Mouse (Mus musculus) midbrain, embryonic 11.5 days (tissue): ENCODE measurements around the gene Chac1. TPM values are rescaled to one million over a fixed set of nuclear protein-coding genes. Genes with fewer than 3 reads are reported as not detected.
A peak's percentile ranks its signal among the peaks of the same experiment; 100 is the strongest.

ENCODE experiments used
- ATAC-seq: fragments of 200-750 bp; cut with Nextera tagmentation; 2 replicates; pipeline ENCODE4 v1.8.0; 2017; ENCODE audit warnings: moderate TSS enrichment, moderate library complexity; ENCODE audit not compliant: low FRiP score
- DNase-seq: peaks from one replicate; pipeline ENCODE4 v3.0.0; 2015; ENCODE audit warnings: low spot score; ENCODE audit errors: missing footprints
- H3K27ac ChIP-seq: fragments of 300-500 bp; sonication (generic); 2 replicates; pipeline ENCODE4 v1.5.1; 2014; ENCODE audit warnings: low read depth, low read length
- H3K27me3 ChIP-seq: fragments of 300-500 bp; sonication (generic); 2 replicates; pipeline ENCODE4 v1.6.1; 2014; ENCODE audit warnings: mild to moderate bottlenecking, low read length, moderate library complexity, mixed read lengths; ENCODE audit not compliant: control insufficient read depth, insufficient read depth
- H3K36me3 ChIP-seq: fragments of 300-500 bp; sonication (generic); 2 replicates; pipeline ENCODE4 v1.6.1; 2014; ENCODE audit warnings: mild to moderate bottlenecking, low read length, moderate library complexity, mixed read lengths; ENCODE audit not compliant: control insufficient read depth, insufficient read depth
- H3K4me1 ChIP-seq: fragments of 300-500 bp; sonication (generic); 2 replicates; pipeline ENCODE4 v1.6.1; 2014; ENCODE audit warnings: low read length; ENCODE audit not compliant: control insufficient read depth, insufficient read depth
- H3K4me2 ChIP-seq: fragments of 300-500 bp; sonication (generic); 2 replicates; pipeline ENCODE4 v1.6.1; 2014; ENCODE audit warnings: mild to moderate bottlenecking, moderate library complexity
- H3K4me3 ChIP-seq: fragments of 300-500 bp; sonication (generic); 2 replicates; pipeline ENCODE4 v1.5.1; 2014; ENCODE audit warnings: low read depth, low read length
- H3K9ac ChIP-seq: fragments of 300-500 bp; sonication (generic); 2 replicates; pipeline ENCODE4 v1.6.1; 2014; ENCODE audit warnings: low read length
- H3K9me3 ChIP-seq: fragments of 300-500 bp; sonication (generic); 2 replicates; pipeline ENCODE4 v1.6.1; 2016; ENCODE audit warnings: low read length; ENCODE audit not compliant: control insufficient read depth
- WGBS: fragments of 180-500 bp; shearing (Covaris S2); extraction: QIAGEN DNeasy Blood & Tissue Kit; methylation state at CpG from one replicate; pipeline ENCODE4 v1.1.7; 2014; 5-methylcytosine and 5-hydroxymethylcytosine counted together
- polyA plus RNA-seq: library from polyadenylated mRNA; unstranded; fragments of >200 nt; fragmentation: Nextera tagmentation; extraction: Ambion mirVana; gene quantifications from 2 replicates; pipeline ENCODE4 v1.2.1, GENCODE M21; 2014

Gene Chac1
- polyA plus RNA-seq, 1 experiment from 2014 or later: 0.37 TPM

DNA sequence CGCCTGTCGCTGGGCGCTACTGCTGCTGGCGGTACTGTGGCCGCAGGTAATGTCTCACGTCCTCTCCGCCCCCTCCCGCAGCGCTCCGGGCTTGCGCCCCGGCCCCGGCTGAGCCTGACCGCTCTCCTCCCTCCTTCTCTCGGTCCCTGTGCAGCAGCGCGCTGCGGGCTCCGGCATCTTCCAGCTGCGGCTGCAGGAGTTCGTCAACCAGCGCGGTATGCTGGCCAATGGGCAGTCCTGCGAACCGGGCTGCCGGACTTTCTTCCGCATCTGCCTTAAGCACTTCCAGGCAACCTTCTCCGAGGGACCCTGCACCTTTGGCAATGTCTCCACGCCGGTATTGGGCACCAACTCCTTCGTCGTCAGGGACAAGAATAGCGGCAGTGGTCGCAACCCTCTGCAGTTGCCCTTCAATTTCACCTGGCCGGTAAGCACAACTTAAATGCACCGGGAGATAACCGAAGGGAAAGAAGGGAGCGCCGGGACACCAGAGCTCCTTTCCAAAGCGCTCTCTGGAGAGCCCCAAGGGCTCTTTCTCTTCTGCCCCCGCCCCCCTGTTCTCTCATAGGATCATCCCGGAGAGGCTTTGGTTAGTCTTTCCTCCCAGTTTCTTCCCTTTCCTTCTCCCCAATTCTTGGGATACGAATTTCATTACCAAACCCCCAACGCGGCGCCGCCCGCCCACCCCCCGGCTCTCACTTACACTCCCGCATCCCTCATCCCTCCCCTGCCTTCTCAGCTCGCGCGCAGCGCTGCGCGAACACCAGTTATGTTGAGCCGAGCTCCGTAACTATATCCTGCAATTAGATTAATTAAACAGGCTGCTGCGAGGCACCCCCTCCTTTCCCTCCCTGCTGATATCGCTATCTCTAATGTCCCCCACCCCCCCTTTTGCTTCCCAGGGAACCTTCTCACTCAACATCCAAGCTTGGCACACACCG lies 24.6 kb upstream of the Chac1 start:
- no peaks in the 10 kb centered on the region for H3K36me3 ChIP-seq
- under 1% methylated on average over 61 of the region's 61 CpGs for WGBS
- DNase-seq (peak; percentile 94), ATAC-seq (no peak)
- peaks cover 94% of the 10 kb centered on the region for H3K27me3 ChIP-seq
- peak overlapping the region; percentile 53 for H3K4me2 ChIP-seq
- H3K9me3 ChIP-seq: no peaks in the 10 kb centered on the region
- no peak overlapping the region for H3K27ac ChIP-seq
- peak overlapping the region; percentile 28 for H3K4me3 ChIP-seq
- H3K9ac ChIP-seq: peak overlapping the region; percentile 44
- peaks cover 47% of the 10 kb centered on the region for H3K4me1 ChIP-seq

DNA sequence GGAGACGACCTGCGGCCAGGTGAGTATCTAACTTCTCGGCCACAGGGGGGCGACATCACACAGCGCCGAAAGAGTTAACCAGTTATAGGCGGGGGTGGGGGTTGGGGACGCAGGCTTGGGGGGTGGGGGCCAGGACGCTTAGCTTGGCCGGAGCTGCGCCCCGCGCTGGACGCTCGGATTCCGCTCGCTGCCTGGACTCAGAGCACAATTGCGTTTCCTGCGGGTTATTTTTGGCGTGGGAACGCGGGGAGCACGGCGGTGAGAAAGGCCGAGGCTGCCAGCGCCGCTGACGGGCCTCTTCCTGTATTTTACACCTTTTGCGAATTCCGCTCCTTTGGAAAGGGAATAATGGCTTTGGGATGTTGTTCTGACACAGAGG lies 23.9 kb upstream of the Chac1 start:
- Histone ChIP-seq H3K9me3 (no peaks in the 10 kb centered on the region), H3K27me3 (peaks cover 90% of the 10 kb centered on the region), H3K4me2 (peak overlapping the region; percentile 53), H3K27ac (no peak overlapping the region), H3K4me3 (peak overlapping the region; percentile 28), H3K9ac (peak overlapping the region; percentile 24; the same call in 1 of the 2 replicates), H3K36me3 (no peaks in the 10 kb centered on the region), H3K4me1 (peaks cover 42% of the 10 kb centered on the region)
- ATAC-seq (no peak), DNase-seq (no peak)
- under 1% methylated on average over 30 of the region's 30 CpGs for WGBS

- no peaks in the 10 kb centered on the region for H3K36me3 ChIP-seq
- no peak for ATAC-seq
- H3K9me3 ChIP-seq: no peaks in the 10 kb centered on the region
- no peak overlapping the region for H3K27ac ChIP-seq
- no peak for DNase-seq
- no peak overlapping the region for H3K4me2 ChIP-seq
- H3K4me3 ChIP-seq: no peak overlapping the region
- 10% methylated on average over 11 of the region's 11 CpGs for WGBS
- no peak overlapping the region for H3K9ac ChIP-seq
- H3K4me1 ChIP-seq: peaks cover 33% of the 10 kb centered on the region
- peaks cover 84% of the 10 kb centered on the region for H3K27me3 ChIP-seq
Observed at GRCm38 (mm10) chr2:119327942-119328526, 23.0 kb upstream of the Chac1 start.

GRCm38 (mm10) chr2:119328546-119328945 lies 22.5 kb upstream of the Chac1 start:
- Histone ChIP-seq H3K4me3 (no peak overlapping the region), H3K27ac (no peak overlapping the region)

GRCm38 (mm10) chr2:119329123-119329817 lies 21.8 kb upstream of the Chac1 start:
- WGBS: 58% methylated on average over 3 of the region's 3 CpGs
- Histone ChIP-seq H3K27ac (no peak overlapping the region), H3K4me2 (no peak overlapping the region), H3K9ac (no peak overlapping the region), H3K36me3 (no peaks in the 10 kb centered on the region), H3K4me3 (no peak overlapping the region), H3K4me1 (peaks cover 25% of the 10 kb centered on the region), H3K27me3 (peaks cover 75% of the 10 kb centered on the region), H3K9me3 (no peaks in the 10 kb centered on the region)
- ATAC-seq (no peak), DNase-seq (no peak)

More at GRCm38 (mm10) chr2:119328546-119328945, 22.5 kb upstream of the Chac1 start:
- DNase-seq (no peak), ATAC-seq (no peak)
- Histone ChIP-seq H3K36me3 (no peaks in the 10 kb centered on the region), H3K27me3 (peaks cover 79% of the 10 kb centered on the region), H3K9me3 (no peaks in the 10 kb centered on the region), H3K4me2 (no peak overlapping the region), H3K4me1 (peaks cover 29% of the 10 kb centered on the region), H3K9ac (no peak overlapping the region)
- 36% methylated on average over 5 of the region's 5 CpGs for WGBS

DNA sequence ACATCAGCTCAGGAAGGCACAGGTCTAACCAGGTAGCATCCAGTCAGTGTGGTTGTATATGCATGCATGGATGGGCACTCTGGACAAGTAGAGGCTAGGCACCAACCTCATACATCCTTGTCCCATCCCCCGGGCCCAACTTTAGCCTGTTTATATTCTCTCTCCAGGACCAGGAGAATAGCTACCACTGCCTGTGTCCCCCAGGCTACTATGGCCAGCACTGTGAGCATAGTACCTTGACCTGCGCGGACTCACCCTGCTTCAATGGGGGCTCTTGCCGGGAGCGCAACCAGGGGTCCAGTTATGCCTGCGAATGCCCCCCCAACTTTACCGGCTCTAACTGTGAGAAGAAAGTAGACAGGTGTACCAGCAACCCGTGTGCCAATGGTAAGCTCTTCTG lies 20.2 kb upstream of the Chac1 start:
- H3K27ac ChIP-seq: no peak overlapping the region
- H3K9me3 ChIP-seq: no peaks in the 10 kb centered on the region
- no peak overlapping the region for H3K4me2 ChIP-seq
- no peak for DNase-seq
- no peaks in the 10 kb centered on the region for H3K36me3 ChIP-seq
- H3K9ac ChIP-seq: no peak overlapping the region
- peaks cover 14% of the 10 kb centered on the region for H3K4me1 ChIP-seq
- peaks cover 60% of the 10 kb centered on the region for H3K27me3 ChIP-seq
- WGBS: 90% methylated on average over 8 of the region's 8 CpGs
- H3K4me3 ChIP-seq: no peak overlapping the region
- no peak for ATAC-seq

DNA sequence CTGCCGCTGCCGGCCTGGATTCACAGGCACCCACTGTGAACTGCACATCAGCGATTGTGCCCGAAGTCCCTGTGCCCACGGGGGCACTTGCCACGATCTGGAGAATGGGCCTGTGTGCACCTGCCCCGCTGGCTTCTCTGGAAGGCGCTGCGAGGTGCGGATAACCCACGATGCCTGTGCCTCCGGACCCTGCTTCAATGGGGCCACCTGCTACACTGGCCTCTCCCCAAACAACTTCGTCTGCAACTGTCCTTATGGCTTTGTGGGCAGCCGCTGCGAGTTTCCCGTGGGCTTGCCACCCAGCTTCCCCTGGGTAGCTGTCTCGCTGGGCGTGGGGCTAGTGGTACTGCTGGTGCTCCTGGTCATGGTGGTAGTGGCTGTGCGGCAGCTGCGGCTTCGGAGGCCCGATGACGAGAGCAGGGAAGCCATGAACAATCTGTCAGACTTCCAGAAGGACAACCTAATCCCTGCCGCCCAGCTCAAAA lies 18.8 kb upstream of the Chac1 start:
- Histone ChIP-seq H3K9me3 (no peaks in the 10 kb centered on the region), H3K36me3 (no peaks in the 10 kb centered on the region), H3K4me2 (no peak overlapping the region), H3K4me3 (no peak overlapping the region), H3K27ac (no peak overlapping the region), H3K9ac (no peak overlapping the region), H3K27me3 (peaks cover 46% of the 10 kb centered on the region), H3K4me1 (peaks cover 5% of the 10 kb centered on the region)
- no peak for ATAC-seq
- DNase-seq: no peak
- WGBS: 73% methylated on average over 24 of the region's 24 CpGs

DNA sequence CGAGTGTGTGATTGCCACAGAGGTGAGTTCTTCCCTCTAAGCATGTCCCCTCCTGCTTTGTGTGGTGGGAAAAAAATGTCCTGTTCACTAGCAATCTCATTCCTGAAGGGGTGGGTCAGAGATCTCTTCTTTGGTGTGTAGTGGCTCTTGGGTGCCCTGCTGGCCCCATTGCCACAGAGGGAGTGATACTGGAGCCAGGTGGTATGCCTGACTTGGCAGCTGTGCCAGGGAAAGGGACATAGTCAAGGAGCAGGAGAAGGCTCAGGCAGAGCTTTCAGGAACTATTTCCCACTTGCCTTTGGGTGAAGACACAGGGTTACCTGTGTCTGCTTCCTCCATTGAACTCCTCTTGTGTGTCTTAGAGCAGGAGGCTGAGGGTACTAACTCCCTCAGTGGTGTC lies 16.9 kb upstream of the Chac1 start:
- no peak overlapping the region for H3K27ac ChIP-seq
- H3K4me1 ChIP-seq: peaks cover 6% of the 10 kb centered on the region
- WGBS: 66% methylated on average over 1 of the region's 1 CpGs
- no peaks in the 10 kb centered on the region for H3K9me3 ChIP-seq
- peaks cover 27% of the 10 kb centered on the region for H3K27me3 ChIP-seq
- DNase-seq (peak; percentile 49), ATAC-seq (no peak)
- no peaks in the 10 kb centered on the region for H3K36me3 ChIP-seq
- no peak overlapping the region for H3K4me2 ChIP-seq
- no peak overlapping the region for H3K4me3 ChIP-seq
- no peak overlapping the region for H3K9ac ChIP-seq
